Mouse (Mus musculus) heart, adult 2 months (tissue): ENCODE data around the gene Ankmy1.

Experiments
- CTCF ChIP-seq: fragments of 200-600 bp; IDR thresholded peaks from 2 replicates; pipeline ENCODE4 v1.8.1; 2022; ENCODE audit warnings: antibody characterized with exemption, mild to moderate bottlenecking, moderate library complexity
- EP300 ChIP-seq: fragments of 200-500 bp; IDR thresholded peaks from 2 replicates; pipeline ENCODE4 v1.6.1; 2011; ENCODE audit warnings: low read depth, low read length, control low read depth; ENCODE audit not compliant: insufficient read depth
- POLR2A ChIP-seq: fragments of 200-500 bp; IDR thresholded peaks from 2 replicates; pipeline ENCODE4 v1.6.1; 2011; ENCODE audit warnings: mild to moderate bottlenecking, low read depth, low read length, control low read depth; ENCODE audit not compliant: insufficient read depth

- TF ChIP-seq POLR2A, result peak; percentile 91
- peak; percentile 27 for TF ChIP-seq CTCF
- peak; percentile 93 for TF ChIP-seq EP300
Measured at GRCm38 (mm10) chr1:92934182-92934827, 31.6 kb upstream of the Ankmy1 start, which contains the start of gene Capn10.
